Mouse (Mus musculus) olfactory bulb, adult 2 months (tissue): ENCODE measurements around the gene 1700021F05Rik.

Experiments used
- CTCF ChIP-seq: fragments of 200-500 bp; IDR thresholded peaks from 2 replicates; pipeline ENCODE4 v1.5.1; 2012; ENCODE audit warnings: low read depth, mild to moderate bottlenecking, low read length, moderate library complexity; ENCODE audit not compliant: insufficient read depth
- POLR2A ChIP-seq: fragments of 200-500 bp; IDR thresholded peaks from 2 replicates; pipeline ENCODE4 v1.6.1; 2012; ENCODE audit warnings: mild to moderate bottlenecking, low read depth, low read length, moderate library complexity; ENCODE audit not compliant: insufficient read depth

- TF ChIP-seq CTCF (no peak), POLR2A (no peak)
Observed at GRCm38 (mm10) chr10:43581260-43581659, 40.5 kb upstream of the 1700021F05Rik start.
